Mouse (Mus musculus): ENCODE measurements around the gene Spint2.

The Spint2 gene

DNA sequence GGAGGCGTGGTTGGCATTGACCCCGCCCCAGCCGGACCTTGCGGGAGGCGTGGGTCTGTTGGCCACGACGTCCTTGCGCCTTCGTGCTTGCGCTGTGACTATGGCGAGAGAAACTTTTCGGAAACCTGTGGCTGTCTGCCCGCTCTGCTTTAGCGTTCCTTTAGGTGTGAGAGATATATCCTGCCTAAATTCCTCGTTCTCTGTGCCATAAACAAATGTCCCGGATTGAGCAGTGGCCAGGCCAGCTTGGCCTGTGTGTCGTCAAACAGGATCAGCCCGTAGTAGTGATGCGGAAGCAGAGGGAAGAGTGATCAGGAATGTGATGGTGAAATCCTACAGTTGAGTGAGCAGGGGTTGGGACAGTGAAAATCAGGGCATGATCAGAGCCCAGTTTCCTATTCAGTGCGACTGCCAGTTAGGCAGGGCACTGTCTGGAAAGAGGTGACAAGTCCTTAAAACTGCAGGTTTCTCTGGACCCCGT lies 402 bp upstream of the Spint2 start:
- in situ Hi-C loops (cut with MboI, MseI) = no loop called here

DNA sequence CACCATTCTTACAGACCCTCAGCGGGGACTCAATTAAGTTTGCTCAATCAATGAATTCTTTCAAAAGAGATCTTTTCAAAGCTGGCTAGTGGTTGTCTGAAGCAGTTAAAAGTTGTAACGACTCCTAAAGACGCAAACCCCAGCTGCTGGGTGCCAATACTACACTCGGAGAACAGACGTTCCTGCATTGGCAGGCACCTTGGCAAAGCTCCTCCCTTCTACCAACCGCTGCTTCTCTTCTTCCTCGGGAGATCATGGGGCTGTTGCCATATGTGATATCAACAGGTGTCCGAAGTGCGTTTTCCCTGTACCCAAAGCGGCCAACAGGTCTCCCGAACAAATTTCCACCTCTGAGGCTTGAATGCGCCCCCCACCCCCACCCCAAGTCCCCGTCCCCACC lies 911 bp downstream of the Spint2 start:
- in situ Hi-C loops (cut with MboI, MseI) = no loop called here

GRCm38 (mm10) chr7:29279924-29280323 lies 1.8 kb downstream of the Spint2 start:
- in situ Hi-C loops (cut with MboI, MseI) = no loop called here

DNA sequence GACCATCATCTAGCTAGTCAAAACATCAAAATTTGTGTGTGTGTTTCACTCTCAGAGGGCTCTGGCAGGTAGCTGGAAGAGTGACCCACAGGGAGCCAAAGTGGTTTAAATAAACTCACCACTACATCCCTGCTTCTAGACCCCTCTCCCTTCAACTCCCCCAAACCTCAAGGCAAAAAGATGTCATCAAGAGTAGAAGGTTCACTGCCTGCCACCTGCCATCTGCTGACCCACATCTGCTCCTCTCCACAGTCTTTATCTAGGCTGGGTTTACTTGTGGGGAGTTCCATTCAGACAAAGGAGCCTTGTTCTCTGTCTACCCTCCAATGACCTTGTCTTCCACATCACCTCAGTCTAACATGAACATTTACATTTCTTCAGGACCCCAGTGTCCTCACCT lies 2.5 kb downstream of the Spint2 start:
- in situ Hi-C loops (cut with MboI, MseI) = no loop called here

- in situ Hi-C loops (cut with MboI, MseI) = no loop called here
Observed at GRCm38 (mm10) chr7:29277510-29277909, 4.2 kb downstream of the Spint2 start.

DNA sequence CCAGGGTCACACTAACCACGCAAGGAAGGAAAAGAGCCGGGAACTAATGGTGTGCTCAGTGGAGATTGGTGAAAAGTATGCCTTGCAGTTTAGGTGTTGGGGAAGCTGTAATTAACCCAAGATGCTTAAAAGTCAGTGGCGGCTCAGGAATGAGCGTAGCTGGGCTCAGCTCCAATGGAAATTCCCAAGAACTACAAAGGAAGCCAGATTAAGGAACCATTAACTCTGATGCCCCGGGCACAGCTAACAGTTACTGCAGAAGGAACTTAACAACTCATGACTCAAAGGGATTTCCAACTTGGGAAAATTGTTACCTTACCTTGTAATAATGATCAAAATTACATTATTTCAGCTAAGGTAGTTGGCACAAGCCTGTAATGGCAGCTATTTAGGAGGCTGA lies 5.0 kb downstream of the Spint2 start:
- in situ Hi-C loops (cut with MboI, MseI) = no loop called here

- in situ Hi-C loops (cut with MboI, MseI) = no loop called here
Observed at GRCm38 (mm10) chr7:29271687-29272465, 9.8 kb downstream of the Spint2 start.

DNA sequence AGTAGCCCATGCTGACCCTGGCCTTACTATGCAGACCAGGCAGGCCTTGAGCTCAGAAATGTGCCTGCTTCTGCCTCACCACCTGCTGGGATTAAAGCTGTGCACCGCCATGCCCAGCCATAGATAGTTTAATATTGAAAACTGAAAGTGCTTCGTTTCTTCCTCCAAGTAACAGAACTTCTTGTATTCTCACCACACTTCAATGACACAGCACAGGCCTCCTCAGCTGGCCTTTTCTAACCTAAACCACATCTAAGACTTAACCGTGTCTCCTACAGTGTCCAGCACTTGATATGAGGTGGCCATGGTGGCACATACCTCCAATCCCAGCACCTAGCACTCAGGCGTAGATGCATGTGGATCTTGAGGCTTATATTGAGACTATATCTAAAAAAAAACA lies 11.3 kb downstream of the Spint2 start:
- in situ Hi-C loops (cut with MboI, MseI) = no loop called here

DNA sequence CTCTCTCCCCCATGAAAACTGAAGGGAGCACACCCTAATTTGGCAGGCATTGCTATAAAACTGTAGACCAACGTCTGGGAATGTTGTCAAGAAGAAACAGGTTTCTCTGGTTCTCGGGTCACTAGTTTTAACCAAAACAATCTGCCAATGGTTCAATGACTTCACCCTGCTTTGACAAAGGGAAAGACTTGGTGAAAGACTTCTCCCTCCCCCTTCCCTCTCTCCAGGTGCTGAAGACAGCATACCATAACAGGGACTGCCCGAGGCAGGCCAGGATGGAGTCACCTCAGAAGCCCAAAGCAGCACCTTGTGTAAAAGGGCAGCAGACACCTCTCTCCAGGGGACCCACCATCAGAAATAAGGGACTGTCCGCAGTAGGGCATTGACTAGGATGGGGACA lies 14.8 kb downstream of the Spint2 start:
- in situ Hi-C loops (cut with MboI, MseI) = no loop called here

DNA sequence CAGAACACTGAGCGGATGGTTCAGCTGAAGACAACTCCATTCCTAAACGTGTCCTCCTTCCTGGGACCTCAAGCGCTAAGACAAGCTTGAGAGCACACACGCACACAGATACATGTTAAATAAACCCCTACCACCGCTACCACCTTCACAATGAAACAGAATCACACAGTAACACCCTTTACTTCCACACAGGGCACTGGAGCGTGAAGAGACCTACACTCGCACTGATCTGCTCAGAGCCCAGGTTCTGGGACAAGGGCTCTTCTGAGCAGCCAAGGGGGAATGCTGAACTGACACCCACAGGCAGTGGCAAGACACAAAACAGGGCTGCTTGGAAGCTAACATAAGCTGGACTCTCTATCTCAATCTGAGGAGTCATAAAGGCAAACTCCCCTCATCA lies 16.1 kb downstream of the Spint2 start:
- in situ Hi-C loops (cut with MboI, MseI) = no loop called here

DNA sequence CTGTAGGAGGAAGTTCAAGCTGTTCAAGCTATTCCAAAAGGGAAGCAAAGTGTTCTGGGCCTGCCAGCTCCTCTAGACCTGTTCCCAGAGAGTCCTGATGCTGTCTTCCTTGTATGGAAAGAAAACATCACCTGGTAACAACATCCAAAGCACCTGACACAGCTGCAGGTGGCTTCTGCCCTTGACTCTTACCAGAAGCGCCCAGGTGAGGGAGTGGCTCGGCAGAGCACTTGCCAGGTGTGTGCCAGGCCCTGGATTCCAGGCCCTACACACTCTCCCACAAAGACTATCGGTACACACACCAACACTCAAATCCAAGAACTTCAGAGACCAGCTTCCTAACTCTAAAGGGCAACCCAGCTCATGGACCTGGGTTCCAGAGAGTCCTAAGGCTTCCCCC lies 17.9 kb downstream of the Spint2 start:
- in situ Hi-C loops (cut with MboI, MseI) = no loop called here

GRCm38 (mm10) chr7:29262151-29262550 lies 19.6 kb downstream of the Spint2 start:
- in situ Hi-C loops (cut with MboI, MseI) = no loop called here

GRCm38 (mm10) chr7:29259781-29260730 lies 21.7 kb downstream of the Spint2 start:
- in situ Hi-C loops (cut with MboI, MseI) = no loop called here

DNA sequence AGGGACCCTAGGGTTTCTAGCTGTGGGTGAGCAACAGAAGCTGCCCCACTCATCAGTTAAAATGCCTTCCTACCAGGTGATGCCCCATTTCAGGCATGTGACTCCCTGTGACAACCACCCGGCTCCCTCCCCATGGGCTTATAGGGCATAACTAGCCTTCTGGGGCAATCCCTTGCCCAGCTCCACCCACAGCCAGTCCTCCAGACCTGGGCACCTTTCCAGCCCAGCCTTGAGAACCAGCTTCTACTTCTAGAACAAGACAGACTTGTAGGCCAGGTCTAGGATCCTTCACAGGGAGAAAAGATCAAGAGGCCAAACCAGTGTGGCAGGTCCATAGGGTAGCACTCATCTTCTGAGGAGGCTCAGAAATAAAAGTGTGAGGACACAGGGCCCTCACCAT lies 24.3 kb downstream of the Spint2 start:
- in situ Hi-C loops (cut with MboI, MseI) = no loop called here

DNA sequence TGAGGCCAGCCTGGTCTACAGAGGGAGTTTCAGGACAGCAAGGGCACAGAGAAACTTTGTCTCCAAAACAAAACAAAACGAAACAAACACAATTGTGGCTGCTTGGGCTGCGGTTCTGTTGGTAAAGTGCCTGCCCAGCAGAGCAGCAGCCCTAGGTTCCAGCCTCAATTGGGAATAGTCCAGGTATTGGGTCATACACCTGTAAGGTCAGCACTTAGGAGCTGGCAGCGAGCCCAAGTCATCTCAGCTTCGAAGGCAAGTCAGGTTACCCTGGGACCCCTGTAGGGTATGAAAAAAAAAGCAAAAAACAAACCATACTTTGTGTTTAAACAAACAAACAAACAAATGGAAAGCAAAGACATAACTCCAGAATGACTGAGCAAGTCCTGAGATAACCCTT lies 25.8 kb downstream of the Spint2 start:
- in situ Hi-C loops (cut with MboI, MseI) = no loop called here

GRCm38 (mm10) chr7:29253842-29254241 lies 27.9 kb downstream of the Spint2 start:
- in situ Hi-C loops (cut with MboI, MseI) = no loop called here

DNA sequence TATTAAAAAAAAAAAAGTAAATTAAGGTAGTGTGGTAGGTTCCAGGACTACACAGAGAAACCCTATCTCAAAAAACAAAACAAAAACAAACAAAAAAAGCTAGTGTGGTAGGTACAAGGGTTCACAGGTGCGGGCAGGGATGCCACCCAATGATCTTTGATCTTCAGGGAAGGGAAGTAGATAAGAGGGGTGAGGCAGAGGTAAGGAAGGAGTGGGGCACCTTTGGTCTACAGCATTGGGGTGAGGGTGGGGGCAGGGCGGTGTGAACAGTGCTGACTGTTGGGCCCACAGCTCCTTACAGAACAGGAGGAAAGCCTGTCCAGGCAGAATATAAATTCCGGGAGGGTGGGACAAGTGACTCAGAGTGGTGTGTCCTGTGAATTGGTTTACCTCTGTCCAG lies 30.5 kb downstream of the Spint2 start:
- in situ Hi-C loops (cut with MboI, MseI) = no loop called here

DNA sequence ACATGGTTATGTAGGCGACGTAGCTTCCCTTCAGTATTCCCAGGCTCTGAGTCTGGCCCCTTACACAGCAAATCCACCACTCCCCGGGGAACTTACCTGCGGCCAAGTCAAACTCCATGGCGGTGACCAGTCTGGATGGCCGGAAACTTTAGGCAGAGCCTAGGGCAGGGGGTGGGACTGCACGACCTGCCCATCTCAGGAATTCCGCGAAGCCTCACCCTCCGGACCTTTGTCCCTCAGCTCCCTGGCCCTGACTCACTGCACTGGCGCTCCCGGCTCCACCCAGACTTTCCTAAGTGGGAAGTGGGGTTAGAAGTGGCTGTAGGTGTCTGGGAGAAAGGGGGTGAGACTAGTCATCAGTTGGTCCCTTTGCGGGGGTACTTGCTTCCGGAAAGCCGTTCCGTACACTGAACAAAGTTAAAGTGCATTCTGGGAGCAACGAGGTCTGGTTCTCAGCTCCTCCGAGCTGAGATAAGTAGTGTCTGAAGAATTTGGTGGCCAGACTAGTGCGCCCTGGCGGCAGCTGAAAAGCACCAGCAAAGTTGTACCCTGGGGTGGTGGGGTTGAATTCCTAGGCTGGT lies 33.4 kb downstream of the Spint2 start, which contains the start of gene 2200002D01Rik:
Gene 2200002D01Rik (minus strand): TSS at position 206 of the 581 bp plus-strand sequence.
- in situ Hi-C loops (cut with MboI, MseI) = no loop called here

DNA sequence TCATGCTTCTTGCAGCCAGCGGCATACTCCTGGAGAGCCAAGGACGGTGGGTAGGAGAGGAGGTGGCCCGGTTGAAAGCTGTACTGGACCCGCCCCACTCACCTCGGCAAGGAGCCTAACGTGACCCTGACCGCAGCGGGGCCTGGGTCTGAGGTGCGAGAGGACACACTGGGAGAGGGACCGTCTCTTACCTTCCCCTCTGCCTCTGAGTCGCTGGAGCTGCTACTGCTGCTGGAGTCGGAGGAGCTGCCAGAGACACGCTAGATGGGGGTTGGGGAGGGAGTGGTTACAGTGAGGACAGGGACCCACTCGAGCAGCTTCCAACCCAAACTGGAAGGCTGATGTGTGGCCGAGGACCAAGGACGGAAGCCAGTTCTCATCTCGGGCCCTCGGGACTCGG lies 34.0 kb downstream of the Spint2 start:
- in situ Hi-C loops (cut with MboI, MseI) = no loop called here

GRCm38 (mm10) chr7:29247314-29247700 lies 34.4 kb downstream of the Spint2 start:
- in situ Hi-C loops (cut with MboI, MseI) = no loop called here

DNA sequence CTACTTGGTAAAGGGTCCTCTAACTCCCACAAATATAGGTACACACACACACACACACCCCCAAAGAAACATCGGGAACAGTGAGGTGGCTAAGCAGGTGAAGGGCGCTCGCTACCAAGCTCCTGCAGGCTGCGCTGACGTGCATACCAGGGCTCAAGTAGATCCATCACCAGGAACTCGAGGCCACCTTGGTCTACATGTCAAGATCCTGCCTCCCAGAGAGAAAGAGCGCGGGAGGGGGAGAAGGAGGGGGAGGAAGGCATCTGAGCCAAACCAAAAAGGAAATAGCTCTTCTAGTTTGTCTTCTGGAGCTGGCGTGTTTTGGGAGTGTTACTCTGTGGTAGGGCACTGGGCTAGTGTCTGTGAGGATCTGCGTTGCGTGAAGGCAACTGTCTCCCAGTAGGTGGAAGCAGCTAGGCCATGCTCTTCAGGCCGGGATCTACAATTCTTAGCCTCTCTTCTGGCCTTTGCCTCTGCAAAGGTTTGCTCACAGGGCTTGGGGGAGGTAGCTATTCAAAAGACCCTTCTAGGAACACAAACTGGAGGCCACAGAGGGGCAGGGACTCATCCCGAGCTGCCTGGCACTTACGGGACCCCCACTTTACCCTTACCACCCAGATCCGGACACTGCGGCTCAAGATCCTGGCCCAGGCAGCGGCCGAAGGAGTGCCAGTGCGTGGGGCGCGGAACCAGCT lies 34.9 kb downstream of the Spint2 start:
- in situ Hi-C loops (cut with MboI, MseI) = no loop called here

GRCm38 (mm10) chr7:29246015-29246414 lies 35.7 kb downstream of the Spint2 start:
- in situ Hi-C loops (cut with MboI, MseI) = no loop called here

All from regulatory T cell (primary cell).